Mouse (Mus musculus): ENCODE results near the gene Zzz3. TPM values are rescaled to one million over a fixed set of nuclear protein-coding genes. Genes with fewer than 3 reads are reported as not detected.

Zzz3 gene
- 10.8 and 10.9 TPM in 2 replicates for polyA plus RNA-seq (2012; rRNA removed)

DNA sequence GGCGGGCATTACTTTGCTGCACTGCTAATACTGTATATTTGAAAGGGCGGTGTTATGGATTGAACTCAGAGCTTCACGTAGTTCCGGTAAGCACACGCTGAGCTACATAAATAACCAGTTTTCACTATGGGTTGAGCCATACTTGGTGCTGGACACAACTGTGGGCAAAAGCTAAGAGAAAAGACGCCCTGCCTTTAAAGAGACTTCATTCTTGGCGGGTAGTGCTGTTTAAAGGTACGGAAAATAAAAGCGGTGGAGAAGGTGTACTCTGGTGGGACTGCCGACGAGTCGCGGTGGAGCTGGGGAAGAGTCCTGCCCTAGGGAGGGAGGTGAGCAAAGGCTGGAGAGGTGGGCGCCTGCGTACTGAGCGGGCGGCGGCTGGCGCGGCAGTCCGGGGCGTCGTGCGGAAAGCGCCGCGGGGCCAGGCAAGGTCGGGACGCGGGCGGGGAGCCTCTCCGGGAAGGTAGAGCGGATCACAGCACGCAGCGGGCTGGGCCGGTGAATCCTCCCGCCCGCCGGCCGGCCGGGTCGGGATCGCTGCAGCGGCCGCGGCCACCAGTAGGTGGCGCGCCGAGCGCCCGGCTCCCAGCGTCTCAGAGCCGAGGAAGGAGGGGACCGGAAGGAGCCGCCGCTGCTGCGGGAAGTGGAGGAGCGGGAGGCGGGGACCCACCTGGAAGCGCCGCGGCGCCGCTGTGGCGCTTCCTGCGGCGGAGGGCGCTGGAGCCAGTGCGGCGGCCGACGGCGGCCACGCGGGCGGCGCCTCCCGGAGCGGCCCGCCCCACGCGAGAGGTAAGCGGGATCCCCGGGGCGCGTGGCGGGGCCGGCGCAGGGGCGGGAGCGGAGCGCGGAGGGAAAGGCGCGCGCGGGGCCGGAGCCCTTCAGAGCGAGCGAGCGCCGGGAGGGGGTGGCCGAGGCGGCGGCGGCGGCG, at the start of gene Zzz3:
Zzz3 (plus strand) TSS at position 124 of the 928 bp plus-strand sequence.

GRCm38 (mm10) chr3:152345732-152346632, 49.3 kb upstream of the Zzz3 start, which contains the start of gene Usp33:
TSS of gene Usp33 (plus strand) at chr3:152346478.

Other genes starting within 250 kb of the Zzz3 start
- 95.2 and 96.1 TPM in 2 replicates for gene Gipc2, start 229.2 kb upstream of the Zzz3 start, polyA plus RNA-seq (2012; rRNA removed)
- gene Dnajb4, start 185.2 kb upstream of the Zzz3 start, polyA plus RNA-seq (2012; rRNA removed), result 2.4 and 2.7 TPM in 2 replicates
- gene Fubp1, start 185.1 kb upstream of the Zzz3 start, polyA plus RNA-seq (2012; rRNA removed), result 46.7 and 57.2 TPM in 2 replicates
- gene Nexn, start 129.1 kb upstream of the Zzz3 start, polyA plus RNA-seq (2012; rRNA removed), result 0.09 TPM in 1 of 2 replicates, not detected in the other
- 6.4 and 8.8 TPM in 2 replicates for gene Miga1, start 55.1 kb upstream of the Zzz3 start, polyA plus RNA-seq (2012; rRNA removed)
- gene Usp33, start 49.0 kb upstream of the Zzz3 start, polyA plus RNA-seq (2012; rRNA removed), result 10.2 and 18.1 TPM in 2 replicates

Measured in colon, adult 2 months (tissue).